Mouse (Mus musculus): ENCODE results near the gene Rfwd3. TPM values are rescaled to one million over a fixed set of nuclear protein-coding genes. Genes with fewer than 3 reads are reported as not detected.

The Rfwd3 gene
- total and polyA plus RNA-seq, 3 experiments, result 54.2 to 63.2 TPM; not detected in 1

GRCm38 (mm10) chr8:111300597-111301546 is 850 bp upstream of the Rfwd3 start:
- Histone ChIP-seq H3K27ac (ENCODE audit: control insufficient read depth, low read depth, low read length) (peak overlapping the region; percentile 99), H3K4me1 (ENCODE audit: control insufficient read depth in 1 of 2, insufficient read depth in 2 of 2, low read length in 2 of 2) (peaks cover 2 to 4% of the 10 kb centered on the region in 2 experiments; a peak in 2 of 4 replicates), H3K27me3 (ENCODE audit: control insufficient read depth in 1 of 2, insufficient read depth in 2 of 2, low read length in 2 of 2) (no peaks in the 10 kb centered on the region), H3K9me3 (replicated peaks; ENCODE audit: insufficient read depth, low read length) (no peaks in the 10 kb centered on the region), H3K9ac (ENCODE audit: control insufficient read depth, low read depth, low read length, poor library complexity, severe bottlenecking) (peak overlapping the region; percentile 85), H3K4me3 (ENCODE audit: control insufficient read depth in 1 of 2, insufficient read depth in 1 of 2, low read depth in 2 of 2, low read length in 2 of 2) (peak overlapping the region; percentile 46 to 60), H3K79me2 (ENCODE audit: control insufficient read depth, insufficient read depth, low read length, poor library complexity) (peaks cover 27% of the 10 kb centered on the region), H3K36me3 (ENCODE audit: control insufficient read depth in 1 of 2, insufficient read depth in 2 of 2, low read length in 2 of 2) (peaks cover 6 to 18% of the 10 kb centered on the region in 2 experiments)
- DNase-seq (ENCODE audit: low read depth, low spot score), result peak; percentile 74
- TF ChIP-seq JUND (IDR thresholded peaks at IDR 0.05; ENCODE audit: low read depth, low read length) (no peak), POLR2A (IDR thresholded peaks at IDR 0.05; ENCODE audit: control insufficient read depth in 1 of 2, insufficient read depth in 1 of 2, low read depth in 1 of 2, low read length in 2 of 2, poor library complexity in 1 of 2) (no peak), SMC3 (IDR thresholded peaks at IDR 0.05; ENCODE audit: low read depth, low read length) (peak; percentile 28), MYC (IDR thresholded peaks at IDR 0.05; ENCODE audit: low read depth, low read length) (peak; percentile 87; the same call in 1 of the 2 replicates), MEF2A (IDR thresholded peaks at IDR 0.05; ENCODE audit: extremely low read depth, insufficient replicate concordance, low read depth, low read length, poor library complexity, severe bottlenecking) (no peak), RAD21 (IDR thresholded peaks at IDR 0.05; ENCODE audit: low read depth, low read length) (peak; percentile 35), SIN3A (IDR thresholded peaks at IDR 0.05; ENCODE audit: low read length) (peak; percentile 24; the same call in 1 of the 2 replicates), CTCF (IDR thresholded peaks at IDR 0.05 in 2 of 3, conservative IDR thresholded peaks at IDR 0.05 in 1 of 3; ENCODE audit: control insufficient read depth in 1 of 3, insufficient read depth in 1 of 3, low read depth in 2 of 3, low read length in 3 of 3, poor library complexity in 1 of 3, severe bottlenecking in 1 of 3) (peak; percentile 52 to 78 (median 77)), ETS1 (IDR thresholded peaks at IDR 0.05; ENCODE audit: low read depth, low read length) (no peak), MAZ (IDR thresholded peaks at IDR 0.05; ENCODE audit: low read depth, low read length) (no peak), ZC3H11A (IDR thresholded peaks at IDR 0.05; ENCODE audit: low read depth, low read length) (no peak; the same call in 1 of the 2 replicates), ELF1 (IDR thresholded peaks at IDR 0.05; ENCODE audit: low read depth, low read length) (no peak), CHD1 (IDR thresholded peaks at IDR 0.05; ENCODE audit: low read depth, low read length) (peak; percentile 54; the same call in 1 of the 2 replicates), ZNF384 (IDR thresholded peaks at IDR 0.05; ENCODE audit: low read depth, low read length) (no peak)

- peak; percentile 86 for DNase-seq (ENCODE audit: low read depth, low spot score)
- Histone ChIP-seq H3K9me3 (replicated peaks; ENCODE audit: insufficient read depth, low read length) (no peaks in the 10 kb centered on the region), H3K27ac (ENCODE audit: control insufficient read depth, low read depth, low read length) (peak overlapping the region; percentile 83), H3K9ac (ENCODE audit: control insufficient read depth, low read depth, low read length, poor library complexity, severe bottlenecking) (peak overlapping the region; percentile 98), H3K79me2 (ENCODE audit: control insufficient read depth, insufficient read depth, low read length, poor library complexity) (peaks cover 37% of the 10 kb centered on the region), H3K36me3 (ENCODE audit: control insufficient read depth in 1 of 2, insufficient read depth in 2 of 2, low read length in 2 of 2) (peaks cover 16 to 27% of the 10 kb centered on the region in 2 experiments), H3K27me3 (ENCODE audit: control insufficient read depth in 1 of 2, insufficient read depth in 2 of 2, low read length in 2 of 2) (no peaks in the 10 kb centered on the region), H3K4me3 (ENCODE audit: control insufficient read depth in 1 of 2, insufficient read depth in 1 of 2, low read depth in 2 of 2, low read length in 2 of 2) (peak overlapping the region; percentile 80 to 82), H3K4me1 (ENCODE audit: control insufficient read depth in 1 of 2, insufficient read depth in 2 of 2, low read length in 2 of 2) (peaks cover 2 to 4% of the 10 kb centered on the region in 2 experiments; a peak in 2 of 4 replicates)
- TF ChIP-seq JUND (IDR thresholded peaks at IDR 0.05; ENCODE audit: low read depth, low read length), result no peak
- TF ChIP-seq TAL1 (IDR thresholded peaks at IDR 0.05; ENCODE audit: low read length), result no peak
- no peak for TF ChIP-seq ZC3H11A (IDR thresholded peaks at IDR 0.05; ENCODE audit: low read depth, low read length)
- TF ChIP-seq USF1 (IDR thresholded peaks at IDR 0.05; ENCODE audit: low read depth, low read length), result 0 out of 2 replicates have a peak, but pooled peaks have one; percentile 17
- no peak for TF ChIP-seq POLR2AphosphoS2 (IDR thresholded peaks at IDR 0.05; ENCODE audit: low read length)
- TF ChIP-seq NELFE (IDR thresholded peaks at IDR 0.05; ENCODE audit: low read depth, low read length), result no peak
- TF ChIP-seq HCFC1 (IDR thresholded peaks at IDR 0.05; ENCODE audit: low read depth, low read length), result no peak
- no peak for TF ChIP-seq ZNF384 (IDR thresholded peaks at IDR 0.05; ENCODE audit: low read depth, low read length)
- peak; percentile 61; the same call in 1 of the 2 replicates for TF ChIP-seq MEF2A (IDR thresholded peaks at IDR 0.05; ENCODE audit: extremely low read depth, insufficient replicate concordance, low read depth, low read length, poor library complexity, severe bottlenecking)
- TF ChIP-seq TCF12 (IDR thresholded peaks at IDR 0.05; ENCODE audit: low read depth, low read length), result no peak
- no peak for TF ChIP-seq POLR2AphosphoS5 (IDR thresholded peaks at IDR 0.05; ENCODE audit: borderline replicate concordance, low read depth, low read length)
- TF ChIP-seq E2F4 (IDR thresholded peaks at IDR 0.05; ENCODE audit: borderline replicate concordance, low read depth, low read length), result no peak
- no peak for TF ChIP-seq ELF1 (IDR thresholded peaks at IDR 0.05; ENCODE audit: low read depth, low read length)
- TF ChIP-seq ZMIZ1 (IDR thresholded peaks at IDR 0.05; ENCODE audit: low read depth, low read length), result no peak
- no peak for TF ChIP-seq POLR2A (IDR thresholded peaks at IDR 0.05; ENCODE audit: control insufficient read depth in 1 of 2, insufficient read depth in 1 of 2, low read depth in 1 of 2, low read length in 2 of 2, poor library complexity in 1 of 2)
- TF ChIP-seq CTCF (IDR thresholded peaks at IDR 0.05 in 2 of 3, conservative IDR thresholded peaks at IDR 0.05 in 1 of 3; ENCODE audit: control insufficient read depth in 1 of 3, insufficient read depth in 1 of 3, low read depth in 2 of 3, low read length in 3 of 3, poor library complexity in 1 of 3, severe bottlenecking in 1 of 3), result no peak
- peak; percentile 33; the same call in 1 of the 2 replicates for TF ChIP-seq MAX (IDR thresholded peaks at IDR 0.05; ENCODE audit: low read length)
- no peak for TF ChIP-seq RCOR1 (IDR thresholded peaks at IDR 0.05; ENCODE audit: low read depth, low read length)
- TF ChIP-seq MYB (IDR thresholded peaks at IDR 0.05; ENCODE audit: low read depth, low read length), result no peak
- TF ChIP-seq MYC (IDR thresholded peaks at IDR 0.05; ENCODE audit: low read depth, low read length), result no peak
- no peak for TF ChIP-seq CHD1 (IDR thresholded peaks at IDR 0.05; ENCODE audit: low read depth, low read length)
These were observed 630 bp downstream of the Rfwd3 start for GRCm38 (mm10) chr8:111299363-111299820.

Data from MEL (cell line).